Mouse (Mus musculus) heart, adult 2 months (tissue): ENCODE measurements around the gene Dnajc7. TPM values are rescaled to one million over a fixed set of nuclear protein-coding genes. Genes with fewer than 3 reads are reported as not detected.

ENCODE experiments used
- DNase-seq, 2 experiments: peaks; one replicate each; pipeline ENCODE4 v3.0.0; 2021
- H3K27ac ChIP-seq: fragments of 200-600 bp; 2 replicates; pipeline ENCODE4 v1.8.1; 2022
- H3K27me3 ChIP-seq: fragments of 200-500 bp; 2 replicates; pipeline ENCODE4 v1.6.1; 2012; ENCODE audit warnings: mild to moderate bottlenecking, low read length, inconsistent platforms, mixed read lengths; ENCODE audit not compliant: control insufficient read depth, insufficient read depth
- H3K36me3 ChIP-seq: fragments of 200-500 bp; 2 replicates; pipeline ENCODE4 v1.6.1; 2012; ENCODE audit warnings: low read length, inconsistent platforms; ENCODE audit not compliant: control insufficient read depth, insufficient read depth
- H3K4me1 ChIP-seq: fragments of 200-500 bp; 2 replicates; pipeline ENCODE4 v1.6.1; 2011; ENCODE audit warnings: low read length; ENCODE audit not compliant: control insufficient read depth, insufficient read depth
- H3K4me3 ChIP-seq: fragments of 200-600 bp; 2 replicates; pipeline ENCODE4 v1.8.1; 2022
- H3K79me2 ChIP-seq: fragments of 200-500 bp; replicated peaks from 2 replicates; pipeline ENCODE4 v1.6.1; 2012; ENCODE audit warnings: mild to moderate bottlenecking, inconsistent platforms, low read length, moderate library complexity, mixed read lengths; ENCODE audit not compliant: control insufficient read depth, insufficient read depth
- H3K9ac ChIP-seq: fragments of 200-500 bp; 2 replicates; pipeline ENCODE4 v1.6.1; 2012; ENCODE audit warnings: low read depth, mild to moderate bottlenecking, control low read depth, inconsistent platforms, low read length, mixed read lengths
- CTCF ChIP-seq: fragments of 200-600 bp; IDR thresholded peaks from 2 replicates; pipeline ENCODE4 v1.8.1; 2022; ENCODE audit warnings: antibody characterized with exemption, mild to moderate bottlenecking, moderate library complexity
- EP300 ChIP-seq: fragments of 200-500 bp; IDR thresholded peaks from 2 replicates; pipeline ENCODE4 v1.6.1; 2011; ENCODE audit warnings: low read depth, low read length, control low read depth; ENCODE audit not compliant: insufficient read depth
- POLR2A ChIP-seq: fragments of 200-500 bp; IDR thresholded peaks from 2 replicates; pipeline ENCODE4 v1.6.1; 2011; ENCODE audit warnings: mild to moderate bottlenecking, low read depth, low read length, control low read depth; ENCODE audit not compliant: insufficient read depth
- WGBS: fragments of 180-500 bp; shearing (Covaris S2); methylation state at CpG from one replicate; pipeline ENCODE4 v1.1.7; 2018; 5-methylcytosine and 5-hydroxymethylcytosine counted together
- intact Hi-C: fragments of 180-260 bp; cut with DNase I; formaldehyde crosslinking; loops from one replicate; pipeline ENCODE4 v1.15.1; 2025
- polyA plus RNA-seq: library from polyadenylated mRNA; depleted of rRNA; stranded (reverse); fragments of >200 nt; gene quantifications from 2 replicates; pipeline ENCODE4 v1.2.3, GENCODE M21; 2012
- total RNA-seq, 2 experiments: library from RNA; stranded (reverse); gene quantifications; 2 replicates each; pipeline ENCODE4 v1.2.3; 2021

Dnajc7 gene
- total and polyA plus RNA-seq, 3 experiments: 46.1 to 121 (median 107) TPM

DNA sequence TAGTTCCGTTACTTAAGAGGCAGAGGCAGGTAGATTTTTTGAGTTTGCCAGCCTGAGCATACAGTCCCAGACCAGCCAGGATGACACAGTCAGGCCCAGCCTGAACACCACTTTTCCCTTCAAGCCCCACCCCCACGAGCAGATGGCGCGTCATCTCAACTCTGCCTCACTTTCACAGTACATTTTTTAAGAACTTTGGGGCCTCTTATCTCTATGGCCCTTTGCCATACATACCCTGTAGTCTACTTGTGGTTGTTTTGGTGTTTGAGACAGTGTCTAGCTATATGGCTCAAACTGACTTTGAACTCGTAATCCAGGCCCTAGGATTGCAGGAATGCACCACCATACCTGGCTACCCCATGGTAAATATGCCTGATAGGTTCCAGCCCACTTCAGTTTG, 8.1 kb upstream of the Dnajc7 start:
- intact Hi-C loops: no loop called here
- DNase-seq: no peak
- H3K79me2 ChIP-seq: no peaks in the 10 kb centered on the region
- no peak overlapping the region for H3K27ac ChIP-seq
- H3K4me1 ChIP-seq: peaks cover 9% of the 10 kb centered on the region
- TF ChIP-seq POLR2A: no peak
- no peak for TF ChIP-seq EP300
- TF ChIP-seq CTCF: no peak
- WGBS: 86% methylated on average over 5 of the region's 5 CpGs
- no peak overlapping the region for H3K9ac ChIP-seq
- no peak overlapping the region for H3K4me3 ChIP-seq
- no peaks in the 10 kb centered on the region for H3K27me3 ChIP-seq
- H3K36me3 ChIP-seq: no peaks in the 10 kb centered on the region

DNA sequence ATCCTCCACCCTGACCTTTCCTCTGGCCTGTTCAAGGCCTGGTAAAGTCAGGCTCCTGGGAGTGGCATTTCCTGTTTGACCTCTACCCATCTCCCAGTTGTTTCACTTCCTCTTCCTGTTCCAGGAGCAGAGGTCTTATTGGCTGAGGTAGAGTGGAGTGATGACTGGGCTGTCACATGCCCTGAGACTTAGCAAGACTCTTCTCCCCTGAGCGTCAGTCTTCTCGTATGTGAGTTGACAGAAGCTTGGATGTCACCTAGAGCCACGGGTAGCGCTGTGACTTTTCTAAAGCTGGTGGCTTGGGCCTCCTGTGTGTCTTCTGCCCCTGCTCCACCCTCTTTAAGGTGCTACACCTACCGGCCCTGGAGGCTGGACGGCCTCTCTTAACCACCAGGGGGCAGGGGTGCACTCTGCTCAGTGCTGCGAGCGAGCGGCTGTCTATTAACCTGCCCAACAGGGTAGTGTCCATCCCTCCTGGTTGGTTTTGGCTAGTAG, 6.8 kb upstream of the Dnajc7 start:
- Histone ChIP-seq H3K79me2 (no peaks in the 10 kb centered on the region), H3K4me3 (no peak overlapping the region), H3K4me1 (peaks cover 9% of the 10 kb centered on the region), H3K27me3 (no peaks in the 10 kb centered on the region), H3K9ac (no peak overlapping the region), H3K36me3 (no peaks in the 10 kb centered on the region), H3K27ac (no peak overlapping the region; the same call in 1 of the 2 replicates)
- 18% methylated on average over 9 of the region's 9 CpGs for WGBS
- peak; percentile 76 to 81 for DNase-seq
- intact Hi-C loops: loop anchor here (1.0 to 2.0 kb wide), 2 partner anchors 69 to 76 kb away; no protein-coding TSS in a partner anchor
- peak; percentile 41; the same call in 1 of the 2 replicates for TF ChIP-seq EP300
- peak; percentile 8; the same call in 1 of the 2 replicates for TF ChIP-seq POLR2A
- peak; percentile 90 for TF ChIP-seq CTCF

DNA sequence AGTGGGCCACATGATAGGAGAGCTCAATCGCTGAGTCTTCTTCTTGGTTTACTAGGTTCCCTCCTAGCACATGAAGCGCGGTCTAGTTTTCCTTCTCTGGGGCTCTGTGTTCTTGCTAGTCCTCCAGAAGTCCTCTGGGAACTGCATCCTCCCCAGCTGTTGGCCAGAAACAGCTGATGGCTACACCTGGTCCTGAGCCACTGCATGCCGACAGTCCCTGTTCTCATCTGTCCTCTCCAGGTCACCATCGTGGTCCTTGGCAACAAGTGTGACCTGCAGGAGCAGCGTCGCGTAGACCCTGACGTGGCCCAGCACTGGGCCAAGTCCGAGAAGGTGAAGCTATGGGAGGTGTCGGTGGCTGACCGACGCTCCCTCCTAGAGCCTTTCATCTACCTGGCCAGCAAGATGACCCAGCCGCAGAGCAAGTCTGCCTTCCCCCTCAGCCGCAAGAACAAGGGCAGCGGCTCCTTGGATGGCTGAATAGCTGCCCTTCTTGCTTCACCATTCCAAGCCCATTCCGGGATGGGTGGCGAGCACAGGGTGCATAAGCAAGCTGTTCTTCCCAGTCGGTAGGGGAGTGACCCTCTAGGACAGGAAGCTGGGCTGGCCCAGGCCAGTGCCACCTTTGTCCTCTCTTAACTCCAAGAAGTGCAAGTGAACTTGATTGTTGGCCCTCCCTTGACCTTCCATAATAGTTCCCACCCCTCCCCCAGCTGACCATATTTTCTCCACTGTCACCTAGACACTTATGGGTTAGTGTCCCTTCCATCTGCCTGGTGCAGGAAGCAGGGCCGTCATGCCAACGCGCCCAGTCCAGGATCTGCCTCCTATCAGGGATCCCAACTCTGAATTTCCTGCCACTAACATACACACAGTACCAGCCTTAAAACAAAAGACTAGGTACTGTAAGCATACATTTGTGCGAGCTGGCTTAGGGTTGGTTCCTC, 6.1 kb upstream of the Dnajc7 start:
- WGBS: 83% methylated on average over 23 of the region's 23 CpGs
- no peak for TF ChIP-seq EP300
- no peak for TF ChIP-seq POLR2A
- H3K4me3 ChIP-seq: no peak overlapping the region
- no peaks in the 10 kb centered on the region for H3K27me3 ChIP-seq
- intact Hi-C loops: loop anchor here (2.0 kb wide), 1 partner anchor 77 kb away; no protein-coding TSS in a partner anchor
- H3K9ac ChIP-seq: no peak overlapping the region
- peaks cover 9% of the 10 kb centered on the region for H3K4me1 ChIP-seq
- no peak overlapping the region; the same call in 1 of the 2 replicates for H3K27ac ChIP-seq
- DNase-seq: no peak
- H3K36me3 ChIP-seq: no peaks in the 10 kb centered on the region
- no peaks in the 10 kb centered on the region for H3K79me2 ChIP-seq

DNA sequence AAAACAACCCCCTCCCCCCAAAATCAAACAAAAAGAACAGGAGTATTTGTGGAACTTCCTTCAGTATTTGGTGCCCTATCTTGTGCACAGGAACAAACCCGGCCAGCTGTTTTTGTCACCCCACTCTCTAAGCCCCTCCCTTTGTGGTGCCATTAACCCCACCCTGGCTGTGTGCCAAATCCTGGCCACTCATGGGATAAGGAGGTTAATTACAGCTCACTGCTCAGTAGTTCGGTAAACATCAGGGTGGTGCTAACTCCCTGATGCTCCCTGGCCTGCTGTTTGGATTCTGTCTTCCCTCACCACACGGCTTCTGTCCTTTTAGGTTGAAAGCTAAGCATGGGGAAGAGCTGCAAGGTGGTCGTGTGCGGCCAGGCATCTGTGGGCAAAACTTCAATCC, 3.9 kb upstream of the Dnajc7 start:
- DNase-seq: peak; percentile 48
- Histone ChIP-seq H3K4me1 (peaks cover 9% of the 10 kb centered on the region), H3K27ac (no peak overlapping the region), H3K79me2 (no peaks in the 10 kb centered on the region; the same call in 1 of the 2 replicates), H3K36me3 (no peaks in the 10 kb centered on the region), H3K4me3 (no peak overlapping the region; the same call in 1 of the 2 replicates), H3K9ac (no peak overlapping the region), H3K27me3 (no peaks in the 10 kb centered on the region)
- 41% methylated on average over 5 of the region's 5 CpGs for WGBS
- intact Hi-C loops: loop anchor here (5.0 kb wide), 2 partner anchors 97 to 138 kb away; partner anchors contain the start of genes Acly and Hcrt
- TF ChIP-seq EP300: no peak
- no peak for TF ChIP-seq POLR2A
- no peak for TF ChIP-seq CTCF

DNA sequence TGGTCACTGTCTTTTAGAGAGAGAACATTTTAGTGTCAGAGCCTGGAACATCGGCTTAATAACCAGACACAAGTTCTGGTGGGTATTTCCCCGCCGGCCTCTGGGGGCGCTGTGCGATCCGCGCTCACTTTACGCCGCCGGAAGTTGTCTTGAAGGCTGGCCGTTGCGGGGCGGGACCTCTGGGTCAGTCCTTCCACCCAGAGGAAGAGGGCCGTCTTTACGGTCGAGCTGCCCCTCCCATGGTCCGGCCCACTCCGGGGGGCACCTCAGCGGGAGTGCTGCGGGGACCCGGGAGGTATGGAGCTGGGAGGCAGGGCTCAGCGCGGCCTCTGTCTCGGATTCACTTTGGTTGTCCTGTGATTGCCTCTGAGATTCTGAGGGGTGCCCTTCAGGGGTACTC, 2.7 kb upstream of the Dnajc7 start:
- peak overlapping the region; percentile 95 for H3K27ac ChIP-seq
- no peaks in the 10 kb centered on the region for H3K27me3 ChIP-seq
- H3K36me3 ChIP-seq: peaks cover 1% of the 10 kb centered on the region; the same call in 1 of the 2 replicates
- peak overlapping the region; percentile 60 for H3K4me3 ChIP-seq
- 0 out of 2 replicates have a peak, but pooled peaks have one; percentile 32 for TF ChIP-seq EP300
- peak; percentile 99; the same call in 1 of the 2 replicates for TF ChIP-seq CTCF
- peak; percentile 78 for TF ChIP-seq POLR2A
- intact Hi-C loops: loop anchor here (5.0 kb wide), 2 partner anchors 95 to 140 kb away; partner anchors contain the start of genes Acly and Hcrt
- DNase-seq: peak; percentile 96 to 97
- H3K9ac ChIP-seq: peak overlapping the region; percentile 89
- WGBS: under 1% methylated on average over 24 of the region's 24 CpGs
- peaks cover 10% of the 10 kb centered on the region for H3K4me1 ChIP-seq
- peaks cover 2% of the 10 kb centered on the region; the same call in 1 of the 2 replicates for H3K79me2 ChIP-seq
